In the genomic region with DNA sequence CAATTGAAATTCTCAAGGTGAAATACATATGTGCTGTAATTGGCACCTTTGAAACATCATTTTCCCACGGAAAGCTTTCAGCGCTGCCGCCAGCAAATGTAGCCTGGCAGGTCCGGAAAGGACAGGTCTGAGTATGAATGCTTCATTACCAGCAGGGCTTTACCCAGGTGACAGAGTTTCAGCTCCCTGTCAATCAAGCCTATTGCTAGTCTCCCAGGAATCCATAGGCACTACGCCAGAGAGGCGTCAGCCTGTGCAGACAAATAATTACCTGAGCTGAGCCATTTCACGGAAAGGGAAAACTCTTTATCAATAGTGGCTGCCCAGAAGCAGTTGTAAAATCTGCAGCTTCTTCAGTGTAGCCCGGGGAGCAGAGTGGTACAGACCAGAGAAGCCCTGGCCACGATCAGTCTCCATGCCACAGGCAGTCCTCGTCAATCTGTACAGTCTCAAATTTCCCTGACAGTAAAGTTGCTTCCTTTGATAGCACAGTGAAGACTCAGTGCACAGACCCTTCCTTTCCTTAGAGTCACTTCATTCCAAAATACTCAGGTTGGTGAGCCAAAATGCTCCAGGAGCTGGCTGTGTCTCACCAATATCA, we compare ENCODE assay signal across 20 mouse cellular contexts.
DNase-seq lines count a peak whose midpoint lies in the region; ATAC-seq lines count a peak whose summit lies in the region.
"Had no signal": no experiment of that assay in that cellular context is flagged by ENCODE, and none has a peak within 500 bp of the region (broad histone marks: within the 10 kb centered on the region; RNA-seq: fewer than 3 reads in every experiment).

No protein-coding gene starts in this region.

- no peak overlapping the region for H3K4me3 ChIP-seq in forebrain, embryonic 14.5 days (ENCODE audit: low read depth, low read length)
- no peak overlapping the region for H3K4me3 ChIP-seq in forebrain, embryonic 10.5 days
- H3K4me3 ChIP-seq in midbrain, embryonic 13.5 days (replicated peaks): no peak overlapping the region
- H3K4me3 ChIP-seq in midbrain, embryonic 10.5 days: no peak overlapping the region
- H3K4me3 ChIP-seq in hindbrain, embryonic 15.5 days: no peak overlapping the region
- H3K4me3 ChIP-seq: heart, embryonic 13.5 days; limb, embryonic 12.5 days; liver, embryonic 12.5 days; megakaryocyte, embryonic 14.5 days; myocyte had no signal

- H3K4me1 ChIP-seq in forebrain, embryonic 14.5 days (ENCODE audit: control insufficient read depth, insufficient read depth, low read length): peaks cover 19% of the 10 kb centered on the region
- H3K4me1 ChIP-seq in forebrain, embryonic 10.5 days: peaks cover 35% of the 10 kb centered on the region
- peaks cover 39% of the 10 kb centered on the region for H3K4me1 ChIP-seq in midbrain, embryonic 13.5 days (replicated peaks)
- H3K4me1 ChIP-seq in midbrain, embryonic 10.5 days: peaks cover 32% of the 10 kb centered on the region
- H3K4me1 ChIP-seq in hindbrain, embryonic 15.5 days (replicated peaks): peaks cover 12% of the 10 kb centered on the region
- H3K4me1 ChIP-seq: heart, embryonic 13.5 days; limb, embryonic 12.5 days; liver, embryonic 12.5 days; megakaryocyte, embryonic 14.5 days had no signal

- no peak overlapping the region for H3K9ac ChIP-seq in forebrain, embryonic 14.5 days (ENCODE audit: low read length)
- H3K9ac ChIP-seq in midbrain, embryonic 13.5 days (replicated peaks): no peak overlapping the region
- H3K9ac ChIP-seq in hindbrain, embryonic 15.5 days: no peak overlapping the region
- H3K9ac ChIP-seq: heart, embryonic 13.5 days; limb, embryonic 12.5 days; liver, embryonic 12.5 days had no signal

- 0 out of 2 replicates have a peak, but pooled peaks have one; percentile 34 for ATAC-seq in forebrain, embryonic 14.5 days
- ATAC-seq in midbrain, embryonic 13.5 days: peak; percentile 76
- no peak for ATAC-seq in hindbrain, embryonic 15.5 days (ENCODE audit: low FRiP score, low read depth)
- ATAC-seq: liver, embryonic 12.5 days had no signal

- 49% methylated on average over 10 of the region's 10 CpGs for WGBS in forebrain, embryonic 14.5 days
- 74% methylated on average over 10 of the region's 10 CpGs for WGBS in forebrain, embryonic 10.5 days
- WGBS in midbrain, embryonic 13.5 days: 53% methylated on average over 10 of the region's 10 CpGs
- 84% methylated on average over 10 of the region's 10 CpGs for WGBS in midbrain, embryonic 10.5 days
- WGBS in hindbrain, embryonic 15.5 days: 53% methylated on average over 10 of the region's 10 CpGs

- H3K4me2 ChIP-seq in forebrain, embryonic 14.5 days (ENCODE audit: low read length): no peak overlapping the region
- no peak overlapping the region for H3K4me2 ChIP-seq in midbrain, embryonic 13.5 days (replicated peaks)
- H3K4me2 ChIP-seq in hindbrain, embryonic 15.5 days: peak overlapping the region; percentile 27
- H3K4me2 ChIP-seq: heart, embryonic 13.5 days; limb, embryonic 12.5 days; liver, embryonic 12.5 days had no signal

- H3K27me3 ChIP-seq in forebrain, embryonic 14.5 days (replicated peaks; ENCODE audit: control insufficient read depth, insufficient read depth, low read length): no peaks in the 10 kb centered on the region
- H3K27me3 ChIP-seq in forebrain, embryonic 10.5 days (ENCODE audit: poor library complexity, severe bottlenecking): peaks cover 4% of the 10 kb centered on the region; the same call in 1 of the 2 replicates
- no peaks in the 10 kb centered on the region for H3K27me3 ChIP-seq in midbrain, embryonic 13.5 days
- H3K27me3 ChIP-seq in midbrain, embryonic 10.5 days (ENCODE audit: low read depth, poor library complexity, severe bottlenecking): 0 out of 2 replicates have a peak, but pooled peaks cover 8% of the 10 kb centered on the region
- H3K27me3 ChIP-seq in hindbrain, embryonic 15.5 days: no peaks in the 10 kb centered on the region
- H3K27me3 ChIP-seq: heart, embryonic 13.5 days; limb, embryonic 12.5 days; liver, embryonic 12.5 days; megakaryocyte, embryonic 14.5 days had no signal

- H3K36me3 ChIP-seq in forebrain, embryonic 14.5 days (ENCODE audit: control insufficient read depth, insufficient read depth, low read length): no peaks in the 10 kb centered on the region
- H3K36me3 ChIP-seq in forebrain, embryonic 10.5 days (replicated peaks): no peaks in the 10 kb centered on the region
- H3K36me3 ChIP-seq in midbrain, embryonic 13.5 days: no peaks in the 10 kb centered on the region
- no peaks in the 10 kb centered on the region for H3K36me3 ChIP-seq in midbrain, embryonic 10.5 days
- no peaks in the 10 kb centered on the region for H3K36me3 ChIP-seq in hindbrain, embryonic 15.5 days
- H3K36me3 ChIP-seq: heart, embryonic 13.5 days; limb, embryonic 12.5 days; liver, embryonic 12.5 days had no signal

- H3K27ac ChIP-seq in forebrain, embryonic 14.5 days (ENCODE audit: low read depth, low read length): no peak overlapping the region
- H3K27ac ChIP-seq in forebrain, embryonic 10.5 days: no peak overlapping the region
- peak overlapping the region; percentile 57; the same call in 1 of the 2 replicates for H3K27ac ChIP-seq in midbrain, embryonic 13.5 days
- H3K27ac ChIP-seq in midbrain, embryonic 10.5 days (replicated peaks): no peak overlapping the region
- H3K27ac ChIP-seq in hindbrain, embryonic 15.5 days (replicated peaks): 0 out of 2 replicates have a peak overlapping the region, but pooled peaks have one; percentile 22
- H3K27ac ChIP-seq: heart, embryonic 13.5 days; limb, embryonic 12.5 days; liver, embryonic 12.5 days had no signal

- DNase-seq in forebrain, embryonic 14.5 days (ENCODE audit: low spot score): peak; percentile 50
- no peak for DNase-seq in forebrain, embryonic 10.5 days (ENCODE audit: extremely low spot score, low spot score)
- DNase-seq in midbrain, embryonic 10.5 days (ENCODE audit: low spot score): no peak
- no peak for DNase-seq in adrenal gland, postnatal 36 days
- DNase-seq in layer of hippocampus, adult 18-20 months (ENCODE audit: low spot score in 2 of 2): no peak
- DNase-seq in MN1 (ENCODE audit: low spot score): no peak
- DNase-seq: adrenal gland, adult 2 months; B cell, adult 2 months; cerebellum, adult 11-12 months; kidney, adult 8-10 months; kidney, postnatal 14 days; lung, adult 2 months; thymus, postnatal 14 days had no signal

- no peaks in the 10 kb centered on the region for H3K9me3 ChIP-seq in forebrain, embryonic 14.5 days (replicated peaks; ENCODE audit: control insufficient read depth, low read length)
- no peaks in the 10 kb centered on the region for H3K9me3 ChIP-seq in forebrain, embryonic 10.5 days
- H3K9me3 ChIP-seq in midbrain, embryonic 13.5 days: no peaks in the 10 kb centered on the region
- no peaks in the 10 kb centered on the region for H3K9me3 ChIP-seq in midbrain, embryonic 10.5 days (replicated peaks)
- H3K9me3 ChIP-seq in hindbrain, embryonic 15.5 days: no peaks in the 10 kb centered on the region
- H3K9me3 ChIP-seq: heart, embryonic 13.5 days; limb, embryonic 12.5 days; liver, embryonic 12.5 days; megakaryocyte, embryonic 14.5 days had no signal

Comparison
In these comparisons a context has a peak if more than half of its experiments do, and no peak if none do; other contexts are left out.
1. H3K27ac ChIP-seq: peak in midbrain, embryonic 13.5 days (single experiment) and hindbrain, embryonic 15.5 days (single experiment); none in forebrain, embryonic 14.5 days (single experiment), forebrain, embryonic 10.5 days (single experiment) and midbrain, embryonic 10.5 days (single experiment).